Mouse (Mus musculus): ENCODE measurements around the gene Spns3. TPM values are rescaled to one million over a fixed set of nuclear protein-coding genes. Genes with fewer than 3 reads are reported as not detected.

The Spns3 gene
- polyA plus RNA-seq, 1 experiment: not detected

DNA sequence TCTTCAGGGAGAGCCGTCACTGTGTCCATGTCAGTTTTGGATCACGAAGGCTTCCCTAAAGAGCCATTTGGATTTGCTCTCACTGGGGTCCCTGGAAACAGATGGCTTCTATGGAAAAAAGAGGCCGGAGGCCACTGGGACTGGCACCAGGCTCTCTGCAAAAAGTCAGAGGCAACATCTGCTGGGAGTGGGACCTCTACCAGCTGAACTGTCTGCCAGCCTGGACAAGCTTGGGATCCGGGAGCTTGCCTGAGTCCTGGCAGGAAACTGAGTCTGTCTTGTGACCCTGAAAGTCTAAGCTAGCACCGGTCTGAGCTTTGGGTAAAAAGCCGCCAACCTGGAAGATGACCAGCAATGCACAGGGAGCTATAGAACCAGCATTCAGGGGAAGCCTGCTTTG is 78.9 kb downstream of the Spns3 start:
- no peak for TF ChIP-seq MYOD1 (IDR thresholded peaks at IDR 0.05; ENCODE audit: control insufficient read depth, insufficient read length, low read depth)
- no peak for TF ChIP-seq MAX (IDR thresholded peaks at IDR 0.05)
- TF ChIP-seq CEBPB (IDR thresholded peaks at IDR 0.05; ENCODE audit: low read depth): no peak
- TF ChIP-seq FOSL1 (IDR thresholded peaks at IDR 0.05; ENCODE audit: insufficient read depth, low read length, poor library complexity, severe bottlenecking): no peak
- TF ChIP-seq CTCF (IDR thresholded peaks at IDR 0.05; ENCODE audit: control insufficient read depth, insufficient read depth, insufficient read length): no peak
- no peak for TF ChIP-seq USF1 (IDR thresholded peaks at IDR 0.05; ENCODE audit: low read depth)
- no peak for TF ChIP-seq MYOG (IDR thresholded peaks at IDR 0.05; ENCODE audit: control insufficient read depth, extremely low read depth, insufficient read length)
- Histone ChIP-seq H3K79me3 (ENCODE audit: low read depth) (no peaks in the 10 kb centered on the region), H3K79me2 (ENCODE audit: control insufficient read depth, insufficient read depth) (no peaks in the 10 kb centered on the region), H3ac (ENCODE audit: control insufficient read depth, insufficient read length, low read depth) (no peak overlapping the region), H3K4me3 (ENCODE audit: insufficient read depth, poor library complexity, severe bottlenecking) (no peak overlapping the region), H3K36me3 (ENCODE audit: control insufficient read depth, insufficient read depth) (no peaks in the 10 kb centered on the region), H3K27me3 (ENCODE audit: control insufficient read depth, insufficient read depth, insufficient read length) (peaks cover 3% of the 10 kb centered on the region)

DNA sequence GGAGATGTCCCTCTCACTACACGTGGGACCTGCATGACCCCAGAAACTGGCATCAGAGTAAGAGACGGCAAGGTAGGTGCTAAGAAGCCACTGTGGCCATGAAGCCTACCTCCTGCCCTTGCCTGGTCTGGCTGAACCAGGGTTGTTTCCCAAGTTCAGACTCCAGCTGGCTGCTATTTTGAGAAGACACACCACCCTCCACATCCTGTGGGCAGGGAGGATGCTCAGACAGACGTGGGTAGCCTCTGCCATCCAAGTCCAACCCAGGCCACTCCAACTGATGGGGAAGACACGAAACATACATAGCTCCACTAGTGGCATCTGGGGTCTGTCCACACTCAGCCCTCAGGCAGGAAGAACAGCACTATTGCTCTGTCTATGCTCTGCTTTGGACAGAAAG is 80.3 kb downstream of the Spns3 start:
- Histone ChIP-seq H3ac (ENCODE audit: control insufficient read depth, insufficient read length, low read depth) (no peak overlapping the region), H3K79me2 (ENCODE audit: control insufficient read depth, insufficient read depth) (no peaks in the 10 kb centered on the region), H3K79me3 (ENCODE audit: low read depth) (no peaks in the 10 kb centered on the region), H3K27me3 (ENCODE audit: control insufficient read depth, insufficient read depth, insufficient read length) (peaks cover 3% of the 10 kb centered on the region), H3K4me3 (ENCODE audit: insufficient read depth, poor library complexity, severe bottlenecking) (no peak overlapping the region), H3K36me3 (ENCODE audit: control insufficient read depth, insufficient read depth) (no peaks in the 10 kb centered on the region)
- no peak for TF ChIP-seq CTCF (IDR thresholded peaks at IDR 0.05; ENCODE audit: control insufficient read depth, insufficient read depth, insufficient read length)
- TF ChIP-seq FOSL1 (IDR thresholded peaks at IDR 0.05; ENCODE audit: insufficient read depth, low read length, poor library complexity, severe bottlenecking): no peak
- TF ChIP-seq MAX (IDR thresholded peaks at IDR 0.05): no peak
- no peak for TF ChIP-seq MYOG (IDR thresholded peaks at IDR 0.05; ENCODE audit: control insufficient read depth, extremely low read depth, insufficient read length)
- TF ChIP-seq CEBPB (IDR thresholded peaks at IDR 0.05; ENCODE audit: low read depth): no peak
- no peak for TF ChIP-seq USF1 (IDR thresholded peaks at IDR 0.05; ENCODE audit: low read depth)
- TF ChIP-seq MYOD1 (IDR thresholded peaks at IDR 0.05; ENCODE audit: control insufficient read depth, insufficient read length, low read depth): no peak

DNA sequence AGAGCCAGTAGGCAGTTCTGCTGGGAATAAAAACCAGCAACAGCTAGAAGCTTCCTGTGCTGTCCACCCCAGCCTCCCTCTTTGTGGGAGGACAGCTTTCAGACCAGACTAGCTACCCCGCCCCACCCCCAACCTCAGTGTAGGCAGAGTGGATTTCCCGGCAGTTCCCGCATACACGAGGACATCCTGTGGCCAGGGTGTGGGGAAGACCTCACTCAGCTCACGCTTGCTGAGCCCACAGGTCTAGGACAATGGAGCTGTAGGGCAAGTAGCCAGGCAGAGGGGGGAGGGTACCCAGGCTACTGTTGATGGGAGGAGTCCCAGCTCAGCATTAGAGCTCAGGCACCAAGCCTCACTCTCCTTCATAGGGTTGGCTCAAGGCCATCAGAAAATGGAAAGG is 81.1 kb downstream of the Spns3 start:
- Histone ChIP-seq H3K4me3 (ENCODE audit: insufficient read depth, poor library complexity, severe bottlenecking) (no peak overlapping the region), H3K79me2 (ENCODE audit: control insufficient read depth, insufficient read depth) (no peaks in the 10 kb centered on the region), H3K27me3 (ENCODE audit: control insufficient read depth, insufficient read depth, insufficient read length) (peaks cover 3% of the 10 kb centered on the region), H3ac (ENCODE audit: control insufficient read depth, insufficient read length, low read depth) (no peak overlapping the region), H3K36me3 (ENCODE audit: control insufficient read depth, insufficient read depth) (no peaks in the 10 kb centered on the region), H3K79me3 (ENCODE audit: low read depth) (no peaks in the 10 kb centered on the region)
- TF ChIP-seq MYOD1 (IDR thresholded peaks at IDR 0.05; ENCODE audit: control insufficient read depth, insufficient read length, low read depth): no peak
- no peak for TF ChIP-seq CEBPB (IDR thresholded peaks at IDR 0.05; ENCODE audit: low read depth)
- TF ChIP-seq MYOG (IDR thresholded peaks at IDR 0.05; ENCODE audit: control insufficient read depth, extremely low read depth, insufficient read length): no peak
- no peak for TF ChIP-seq MAX (IDR thresholded peaks at IDR 0.05)
- no peak for TF ChIP-seq CTCF (IDR thresholded peaks at IDR 0.05; ENCODE audit: control insufficient read depth, insufficient read depth, insufficient read length)
- no peak for TF ChIP-seq FOSL1 (IDR thresholded peaks at IDR 0.05; ENCODE audit: insufficient read depth, low read length, poor library complexity, severe bottlenecking)
- no peak for TF ChIP-seq USF1 (IDR thresholded peaks at IDR 0.05; ENCODE audit: low read depth)

DNA sequence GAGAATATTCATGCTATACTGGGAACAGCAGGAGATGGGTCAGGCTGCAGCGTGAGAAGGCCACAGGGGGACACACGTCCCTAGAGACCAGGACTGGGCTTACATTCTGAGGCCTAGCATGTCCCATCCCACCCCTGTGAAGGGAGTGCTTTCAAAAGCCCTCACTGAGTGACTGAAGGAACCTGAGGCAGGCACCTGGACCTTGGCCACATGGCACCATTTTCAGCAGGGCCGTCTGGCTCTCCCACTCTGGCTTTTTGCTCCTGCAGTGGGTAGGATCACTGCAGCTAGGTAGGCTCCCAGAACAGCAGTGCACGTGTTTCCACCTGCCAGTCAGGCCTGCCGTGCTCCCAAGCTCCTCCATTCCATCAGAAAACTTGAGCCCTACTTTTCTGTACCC is 81.8 kb downstream of the Spns3 start:
- no peak for TF ChIP-seq CEBPB (IDR thresholded peaks at IDR 0.05; ENCODE audit: low read depth)
- TF ChIP-seq MAX (IDR thresholded peaks at IDR 0.05): no peak
- TF ChIP-seq FOSL1 (IDR thresholded peaks at IDR 0.05; ENCODE audit: insufficient read depth, low read length, poor library complexity, severe bottlenecking): no peak
- no peak for TF ChIP-seq USF1 (IDR thresholded peaks at IDR 0.05; ENCODE audit: low read depth)
- H3K79me3 ChIP-seq (ENCODE audit: low read depth): no peaks in the 10 kb centered on the region
- no peaks in the 10 kb centered on the region for H3K79me2 ChIP-seq (ENCODE audit: control insufficient read depth, insufficient read depth)
- H3K36me3 ChIP-seq (ENCODE audit: control insufficient read depth, insufficient read depth): no peaks in the 10 kb centered on the region
- H3K27me3 ChIP-seq (ENCODE audit: control insufficient read depth, insufficient read depth, insufficient read length): peaks cover 3% of the 10 kb centered on the region
- H3K4me3 ChIP-seq (ENCODE audit: insufficient read depth, poor library complexity, severe bottlenecking): no peak overlapping the region
- H3ac ChIP-seq (ENCODE audit: control insufficient read depth, insufficient read length, low read depth): no peak overlapping the region

DNA sequence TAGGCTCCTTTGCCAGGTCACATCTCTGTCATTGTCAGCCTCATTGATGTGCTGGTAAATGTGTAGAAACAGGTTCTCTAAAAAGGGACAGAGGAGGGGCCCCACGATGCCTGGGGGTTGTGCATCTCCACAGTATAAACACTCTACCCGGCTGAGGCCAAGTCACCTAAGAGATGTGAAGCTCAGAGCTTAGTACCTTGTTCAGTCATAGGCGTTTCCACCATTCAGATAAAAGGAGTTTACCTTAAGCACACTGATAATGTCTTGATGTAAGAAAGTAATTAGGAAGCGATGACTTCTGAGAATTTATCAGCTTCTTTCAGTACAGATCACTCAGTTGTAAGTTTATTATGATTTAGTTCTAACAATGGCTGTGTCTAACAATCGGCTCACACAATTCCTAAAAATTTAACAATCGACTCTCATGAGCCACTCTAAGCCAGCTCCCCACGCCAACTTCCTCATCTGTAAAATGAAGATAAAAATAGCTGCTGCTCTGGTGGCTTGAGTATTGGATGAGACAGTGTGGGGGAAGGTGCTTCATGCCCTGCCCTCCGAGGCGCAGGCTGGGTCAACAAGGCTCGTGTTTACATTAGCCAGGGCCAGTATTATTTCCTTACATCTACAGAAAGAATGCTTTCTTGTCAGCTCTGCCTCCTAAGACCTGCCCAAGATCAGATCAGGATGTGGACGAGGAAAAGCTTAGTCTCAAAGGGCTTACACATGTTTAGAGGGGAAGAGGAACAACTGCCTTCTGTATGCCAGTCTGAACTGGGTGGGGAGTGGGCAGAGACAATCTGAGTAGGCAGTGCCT is 83.4 kb downstream of the Spns3 start:
- H3ac ChIP-seq (ENCODE audit: control insufficient read depth, insufficient read length, low read depth): no peak overlapping the region

More for the DNA sequence above, 83.4 kb downstream of the Spns3 start:
- H3K79me3 ChIP-seq (ENCODE audit: low read depth): no peaks in the 10 kb centered on the region
- H3K27me3 ChIP-seq (ENCODE audit: control insufficient read depth, insufficient read depth, insufficient read length): no peaks in the 10 kb centered on the region
- H3K36me3 ChIP-seq (ENCODE audit: control insufficient read depth, insufficient read depth): no peaks in the 10 kb centered on the region
- no peaks in the 10 kb centered on the region for H3K79me2 ChIP-seq (ENCODE audit: control insufficient read depth, insufficient read depth)
- TF ChIP-seq CEBPB (IDR thresholded peaks at IDR 0.05; ENCODE audit: low read depth) (no peak), CTCF (IDR thresholded peaks at IDR 0.05; ENCODE audit: control insufficient read depth, insufficient read depth, insufficient read length) (no peak), FOSL1 (IDR thresholded peaks at IDR 0.05; ENCODE audit: insufficient read depth, low read length, poor library complexity, severe bottlenecking) (no peak), MYOG (IDR thresholded peaks at IDR 0.05; ENCODE audit: control insufficient read depth, extremely low read depth, insufficient read length) (no peak), USF1 (IDR thresholded peaks at IDR 0.05; ENCODE audit: low read depth) (no peak), MYOD1 (IDR thresholded peaks at IDR 0.05; ENCODE audit: control insufficient read depth, insufficient read length, low read depth) (no peak), MAX (IDR thresholded peaks at IDR 0.05) (no peak)
- no peak overlapping the region for H3K4me3 ChIP-seq (ENCODE audit: insufficient read depth, poor library complexity, severe bottlenecking)
